Mouse (Mus musculus): ENCODE data around the gene Bcl3. TPM values are rescaled to one million over a fixed set of nuclear protein-coding genes. Genes with fewer than 3 reads are reported as not detected.
"Not testable (repeated sequence)": the region's sequence is repeated elsewhere in the genome, so short reads cannot be mapped to it uniquely, and the experiment has no call there.

Gene Bcl3
- polyA plus RNA-seq, 1 experiment from 2014 or later, result 13.3 TPM

- 0 out of 2 replicates have a peak, but pooled peaks have one; percentile 3 for ATAC-seq
- H3K36me3 ChIP-seq, result no peaks in the 10 kb centered on the region
- H3K4me1 ChIP-seq (replicated peaks), result peaks cover 7% of the 10 kb centered on the region
- H3K4me3 ChIP-seq (replicated peaks), result no peak overlapping the region
- H3K9me3 ChIP-seq, result no peaks in the 10 kb centered on the region
- no peak overlapping the region for H3K4me2 ChIP-seq (replicated peaks)
- H3K27me3 ChIP-seq (replicated peaks), result peaks cover 8% of the 10 kb centered on the region
- H3K9ac ChIP-seq, result no peak overlapping the region
- peak overlapping the region; percentile 33; the same call in 1 of the 2 replicates for H3K27ac ChIP-seq
- WGBS, result 81% methylated on average over 19 of the region's 19 CpGs
These were observed 29.6 kb downstream of the Bcl3 start for GRCm38 (mm10) chr7:19792701-19793630.

GRCm38 (mm10) chr7:19791504-19791903, 31.1 kb downstream of the Bcl3 start:
- not testable (repeated sequence) for H3K4me3 ChIP-seq (replicated peaks); H3K27me3 ChIP-seq (replicated peaks); H3K9me3 ChIP-seq; H3K9ac ChIP-seq; H3K27ac ChIP-seq; H3K4me1 ChIP-seq (replicated peaks); H3K4me2 ChIP-seq (replicated peaks); ATAC-seq; H3K36me3 ChIP-seq
- WGBS, result 98% methylated on average over 2 of the region's 2 CpGs

GRCm38 (mm10) chr7:19789904-19790347, 32.6 kb downstream of the Bcl3 start:
- Histone ChIP-seq H3K27me3 (replicated peaks) (no peaks in the 10 kb centered on the region), H3K27ac (no peak overlapping the region), H3K9ac (peak overlapping the region; percentile 38), H3K4me2 (replicated peaks) (peak overlapping the region; percentile 78), H3K4me1 (replicated peaks) (peaks cover 17% of the 10 kb centered on the region), H3K36me3 (no peaks in the 10 kb centered on the region), H3K9me3 (no peaks in the 10 kb centered on the region), H3K4me3 (replicated peaks) (peak overlapping the region; percentile 30)
- peak; percentile 50 for ATAC-seq
- 2% methylated on average over 19 of the region's 19 CpGs for WGBS

GRCm38 (mm10) chr7:19785874-19786458, 36.6 kb downstream of the Bcl3 start:
- H3K27ac ChIP-seq, result no peak overlapping the region
- H3K36me3 ChIP-seq, result no peaks in the 10 kb centered on the region
- WGBS, result 43% methylated on average over 12 of the region's 12 CpGs
- H3K4me1 ChIP-seq (replicated peaks), result peaks cover 16% of the 10 kb centered on the region
- H3K4me2 ChIP-seq (replicated peaks), result no peak overlapping the region
- no peaks in the 10 kb centered on the region for H3K9me3 ChIP-seq
- ATAC-seq, result no peak
- H3K4me3 ChIP-seq (replicated peaks), result no peak overlapping the region
- no peak overlapping the region for H3K9ac ChIP-seq
- H3K27me3 ChIP-seq (replicated peaks), result no peaks in the 10 kb centered on the region

GRCm38 (mm10) chr7:19784764-19785535, 37.6 kb downstream of the Bcl3 start:
- Histone ChIP-seq H3K27me3 (replicated peaks) (no peaks in the 10 kb centered on the region), H3K9me3 (no peaks in the 10 kb centered on the region), H3K4me3 (replicated peaks) (no peak overlapping the region), H3K4me2 (replicated peaks) (no peak overlapping the region), H3K4me1 (replicated peaks) (peaks cover 16% of the 10 kb centered on the region), H3K9ac (no peak overlapping the region), H3K36me3 (no peaks in the 10 kb centered on the region), H3K27ac (no peak overlapping the region)
- WGBS, result 30% methylated on average over 11 of the region's 11 CpGs
- peak; percentile 47; the same call in 1 of the 2 replicates for ATAC-seq

- H3K27me3 ChIP-seq (replicated peaks), result no peaks in the 10 kb centered on the region
- no peak overlapping the region for H3K4me2 ChIP-seq (replicated peaks)
- no peak overlapping the region for H3K4me3 ChIP-seq (replicated peaks)
- H3K36me3 ChIP-seq, result no peaks in the 10 kb centered on the region
- WGBS, result 66% methylated on average over 8 of the region's 8 CpGs
- no peak overlapping the region for H3K9ac ChIP-seq
- H3K9me3 ChIP-seq, result no peaks in the 10 kb centered on the region
- H3K4me1 ChIP-seq (replicated peaks), result peaks cover 12% of the 10 kb centered on the region
- no peak overlapping the region for H3K27ac ChIP-seq
- ATAC-seq, result no peak
These were observed 38.9 kb downstream of the Bcl3 start for GRCm38 (mm10) chr7:19783630-19784029.

GRCm38 (mm10) chr7:19782645-19783044, 39.9 kb downstream of the Bcl3 start:
- H3K27me3 ChIP-seq (replicated peaks), result no peaks in the 10 kb centered on the region
- H3K36me3 ChIP-seq, result no peaks in the 10 kb centered on the region
- H3K9me3 ChIP-seq, result no peaks in the 10 kb centered on the region
- 93% methylated on average over 4 of the region's 4 CpGs for WGBS
- H3K4me1 ChIP-seq (replicated peaks), result peaks cover 12% of the 10 kb centered on the region
- ATAC-seq, result no peak
- H3K4me3 ChIP-seq (replicated peaks), result no peak overlapping the region
- no peak overlapping the region for H3K4me2 ChIP-seq (replicated peaks)
- no peak overlapping the region for H3K27ac ChIP-seq
- H3K9ac ChIP-seq, result no peak overlapping the region

- H3K4me2 ChIP-seq (replicated peaks), result no peak overlapping the region
- no peak overlapping the region for H3K4me3 ChIP-seq (replicated peaks)
- ATAC-seq, result no peak
- H3K9me3 ChIP-seq, result no peaks in the 10 kb centered on the region
- no peaks in the 10 kb centered on the region for H3K36me3 ChIP-seq
- no peaks in the 10 kb centered on the region for H3K27me3 ChIP-seq (replicated peaks)
- WGBS, result 88% methylated on average over 7 of the region's 7 CpGs
- peaks cover 12% of the 10 kb centered on the region for H3K4me1 ChIP-seq (replicated peaks)
- H3K9ac ChIP-seq, result no peak overlapping the region
- H3K27ac ChIP-seq, result no peak overlapping the region
These were observed 40.8 kb downstream of the Bcl3 start for GRCm38 (mm10) chr7:19781741-19782140.

GRCm38 (mm10) chr7:19779903-19780302, 42.7 kb downstream of the Bcl3 start:
- Histone ChIP-seq H3K9ac (no peak overlapping the region), H3K9me3 (no peaks in the 10 kb centered on the region), H3K4me2 (replicated peaks) (no peak overlapping the region), H3K36me3 (no peaks in the 10 kb centered on the region), H3K4me1 (replicated peaks) (peaks cover 2% of the 10 kb centered on the region; the same call in 1 of the 2 replicates), H3K27me3 (replicated peaks) (no peaks in the 10 kb centered on the region), H3K4me3 (replicated peaks) (no peak overlapping the region), H3K27ac (no peak overlapping the region)
- no peak for ATAC-seq
- WGBS, result 82% methylated on average over 4 of the region's 4 CpGs

GRCm38 (mm10) chr7:19778645-19779044, 43.9 kb downstream of the Bcl3 start:
- no peak for ATAC-seq
- no peaks in the 10 kb centered on the region for H3K9me3 ChIP-seq
- H3K4me3 ChIP-seq (replicated peaks), result no peak overlapping the region
- H3K4me2 ChIP-seq (replicated peaks), result no peak overlapping the region
- no peak overlapping the region for H3K27ac ChIP-seq
- H3K4me1 ChIP-seq (replicated peaks), result no peaks in the 10 kb centered on the region
- H3K27me3 ChIP-seq (replicated peaks), result no peaks in the 10 kb centered on the region
- 81% methylated on average over 8 of the region's 8 CpGs for WGBS
- H3K36me3 ChIP-seq, result no peaks in the 10 kb centered on the region
- no peak overlapping the region for H3K9ac ChIP-seq

GRCm38 (mm10) chr7:19777049-19777723, 45.4 kb downstream of the Bcl3 start:
- peak; percentile 16; the same call in 1 of the 2 replicates for ATAC-seq
- Histone ChIP-seq H3K4me3 (replicated peaks) (no peak overlapping the region), H3K4me1 (replicated peaks) (no peaks in the 10 kb centered on the region), H3K36me3 (no peaks in the 10 kb centered on the region), H3K27me3 (replicated peaks) (no peaks in the 10 kb centered on the region), H3K9ac (no peak overlapping the region), H3K4me2 (replicated peaks) (no peak overlapping the region), H3K27ac (no peak overlapping the region), H3K9me3 (no peaks in the 10 kb centered on the region)
- WGBS, result 85% methylated on average over 11 of the region's 11 CpGs
